Mouse (Mus musculus): Measurements from ENCODE around the gene Pnpla5.

GRCm38 (mm10) chr15:84105924-84106500 is 17.0 kb downstream of the Pnpla5 start:
- TF ChIP-seq CTCF (IDR thresholded peaks at IDR 0.05; ENCODE audit: insufficient read depth, low read depth, low read length): no peak
- TF ChIP-seq POLR2A (IDR thresholded peaks at IDR 0.05; ENCODE audit: insufficient read depth, low read depth, low read length): no peak
